ENCODE assay signal across 8 mouse cellular contexts in genomic region chr5:142401641-142402625, GRCm38 (mm10). TPM values are rescaled to one million over a fixed set of nuclear protein-coding genes. Genes with fewer than 3 reads are reported as not detected.
DNase-seq lines count a peak whose midpoint lies in the region; ATAC-seq and TF ChIP-seq lines count a peak whose summit lies in the region.

No protein-coding gene starts in this region.

- in situ Hi-C loops in CH12.LX (cut with MboI; ENCODE audit: low pct_ligation_motif_present, low pct_unique_long_range_greater_than_20kb, low sequenced_read_pairs) = loop anchor here (5.0 kb wide), 1 partner anchor 35 kb away; no protein-coding TSS in a partner anchor

- TF ChIP-seq RAD21 in CH12.LX (IDR thresholded peaks at IDR 0.05; ENCODE audit: low read depth, low read length) = no peak

- no peak for TF ChIP-seq POLR2A in CH12.LX (IDR thresholded peaks at IDR 0.05; ENCODE audit: low read depth, low read length)
- TF ChIP-seq POLR2A in cortical plate, adult 2 months (IDR thresholded peaks at IDR 0.05; ENCODE audit: extremely low read depth, insufficient read depth, low read length) = no peak

- H3K4me1 ChIP-seq in CH12.LX (ENCODE audit: control insufficient read depth in 1 of 2, insufficient read depth in 2 of 2) = peaks cover 14 to 50% of the 10 kb centered on the region in 2 experiments
- H3K4me1 ChIP-seq in cortical plate, adult 2 months (ENCODE audit: control insufficient read depth, insufficient read depth, low read length) = peaks cover 17% of the 10 kb centered on the region
- peaks cover 32% of the 10 kb centered on the region for H3K4me1 ChIP-seq in heart, embryonic 16.5 days (ENCODE audit: control insufficient read depth, insufficient read depth, low read length)
- H3K4me1 ChIP-seq in liver, embryonic 13.5 days (replicated peaks) = peaks cover 68% of the 10 kb centered on the region
- H3K4me1 ChIP-seq in neural tube, embryonic 12.5 days = peaks cover 35% of the 10 kb centered on the region

- H3K4me3 ChIP-seq in gastrocnemius, adult 2 months = peak overlapping the region; percentile 97
- peak overlapping the region; percentile 78 to 99 (median 98) for H3K4me3 ChIP-seq in CH12.LX (replicated peaks in 1 of 3; ENCODE audit: low read depth in 2 of 3, low read length in 2 of 3, poor library complexity in 1 of 3)
- peak overlapping the region; percentile 92 for H3K4me3 ChIP-seq in cortical plate, adult 2 months (ENCODE audit: insufficient read depth, low read length)
- H3K4me3 ChIP-seq in heart, embryonic 16.5 days (ENCODE audit: low read length) = peak overlapping the region; percentile 99
- H3K4me3 ChIP-seq in liver, embryonic 13.5 days (replicated peaks) = peak overlapping the region; percentile 94
- H3K4me3 ChIP-seq in neural tube, embryonic 12.5 days = peak overlapping the region; percentile 96

- dilution Hi-C loops in CH12.LX (cut with MboI; ENCODE audit: extremely low pct_ligation_motif_present, extremely low pct_unique_long_range_greater_than_20kb, low sequenced_read_pairs) = no loop called here

- H3K79me2 ChIP-seq in CH12.LX (replicated peaks; ENCODE audit: control insufficient read depth, extremely low read depth, insufficient read depth, poor library complexity, severe bottlenecking) = peaks cover 39% of the 10 kb centered on the region

- H3K27me3 ChIP-seq in CH12.LX (replicated peaks) = no peaks in the 10 kb centered on the region
- no peaks in the 10 kb centered on the region for H3K27me3 ChIP-seq in heart, embryonic 16.5 days (ENCODE audit: control insufficient read depth, insufficient read depth, low read length)
- no peaks in the 10 kb centered on the region for H3K27me3 ChIP-seq in liver, embryonic 13.5 days
- H3K27me3 ChIP-seq in neural tube, embryonic 12.5 days (replicated peaks) = no peaks in the 10 kb centered on the region

- H3K4me2 ChIP-seq in CH12.LX (ENCODE audit: insufficient read depth, low read depth, poor library complexity, severe bottlenecking) = peak overlapping the region; percentile 57
- H3K4me2 ChIP-seq in heart, embryonic 16.5 days (ENCODE audit: low read depth, low read length) = peak overlapping the region; percentile 94
- H3K4me2 ChIP-seq in liver, embryonic 13.5 days = peak overlapping the region; percentile 95
- peak overlapping the region; percentile 97 for H3K4me2 ChIP-seq in neural tube, embryonic 12.5 days (replicated peaks)

- under 1% methylated on average over 60 of the region's 67 CpGs for WGBS in heart, embryonic 16.5 days
- under 1% methylated on average over 65 of the region's 67 CpGs for WGBS in liver, embryonic 13.5 days (ENCODE audit: insufficient replicate concordance)
- 2% methylated on average over 67 of the region's 67 CpGs for WGBS in neural tube, embryonic 12.5 days

- intact Hi-C loops in gastrocnemius, adult 2 months (cut with DNase I) = loop anchor here (1.0 kb wide), 2 partner anchors 35 to 46 kb away; no protein-coding TSS in a partner anchor

- H3K27ac ChIP-seq in gastrocnemius, adult 2 months = peak overlapping the region; percentile 95
- peak overlapping the region; percentile 43; the same call in 1 of the 2 replicates for H3K27ac ChIP-seq in CH12.LX (ENCODE audit: insufficient read depth, low read depth)
- peak overlapping the region; percentile 66 for H3K27ac ChIP-seq in cortical plate, adult 2 months (ENCODE audit: insufficient read depth, low read length)
- H3K27ac ChIP-seq in heart, embryonic 16.5 days (ENCODE audit: low read length) = peak overlapping the region; percentile 89
- H3K27ac ChIP-seq in liver, embryonic 13.5 days = peak overlapping the region; percentile 88
- peak overlapping the region; percentile 59; the same call in 1 of the 2 replicates for H3K27ac ChIP-seq in neural tube, embryonic 12.5 days

- peak; percentile 64 for DNase-seq in gastrocnemius, adult 2 months
- DNase-seq in gastrocnemius, adult 8-10 months (ENCODE audit: low spot score in 2 of 2) = no peak
- no peak for DNase-seq in CH12.LX (ENCODE audit: extremely low read depth)
- DNase-seq in liver, embryonic 13.5 days = no peak
- no peak for DNase-seq in layer of hippocampus, postnatal 36 days

- peak; percentile 13; the same call in 1 of the 2 replicates for TF ChIP-seq CTCF in gastrocnemius, adult 2 months (IDR thresholded peaks at IDR 0.05)
- 0 out of 4 replicates have a peak, but pooled peaks of 1 of the 2 experiments have one; percentile 18 for TF ChIP-seq CTCF in CH12.LX (conservative IDR thresholded peaks at IDR 0.05 in 1 of 2, IDR thresholded peaks at IDR 0.05 in 1 of 2; ENCODE audit: low read depth in 2 of 2, low read length in 2 of 2)
- no peak for TF ChIP-seq CTCF in cortical plate, adult 2 months (IDR thresholded peaks at IDR 0.05; ENCODE audit: extremely low read depth, insufficient read depth, low read length)

- H3K36me3 ChIP-seq in CH12.LX (replicated peaks in 1 of 2; ENCODE audit: control insufficient read depth in 1 of 2, insufficient read depth in 1 of 2, low read length in 1 of 2) = peaks cover 13 to 42% of the 10 kb centered on the region in 2 experiments
- H3K36me3 ChIP-seq in heart, embryonic 16.5 days (ENCODE audit: control insufficient read depth, insufficient read depth) = no peaks in the 10 kb centered on the region
- peaks cover 9% of the 10 kb centered on the region; the same call in 1 of the 2 replicates for H3K36me3 ChIP-seq in liver, embryonic 13.5 days
- H3K36me3 ChIP-seq in neural tube, embryonic 12.5 days = peaks cover 10% of the 10 kb centered on the region

- TF ChIP-seq EP300 in CH12.LX (IDR thresholded peaks at IDR 0.05; ENCODE audit: low read length) = no peak

- H3K9me3 ChIP-seq in CH12.LX (replicated peaks; ENCODE audit: low read length) = no peaks in the 10 kb centered on the region
- no peaks in the 10 kb centered on the region for H3K9me3 ChIP-seq in heart, embryonic 16.5 days (replicated peaks; ENCODE audit: control insufficient read depth, low read length)
- H3K9me3 ChIP-seq in liver, embryonic 13.5 days (replicated peaks) = no peaks in the 10 kb centered on the region
- no peaks in the 10 kb centered on the region for H3K9me3 ChIP-seq in neural tube, embryonic 12.5 days

- peak overlapping the region; percentile 91 for H3K9ac ChIP-seq in CH12.LX (ENCODE audit: insufficient read depth, low read depth)
- H3K9ac ChIP-seq in heart, embryonic 16.5 days (ENCODE audit: low read length) = peak overlapping the region; percentile 97
- H3K9ac ChIP-seq in liver, embryonic 13.5 days = peak overlapping the region; percentile 95
- peak overlapping the region; percentile 95 for H3K9ac ChIP-seq in neural tube, embryonic 12.5 days

- ATAC-seq in heart, embryonic 16.5 days (replicated peaks; ENCODE audit: extremely low read depth, insufficient read depth, low FRiP score) = peak; percentile 46
- peak; percentile 40 for ATAC-seq in liver, embryonic 13.5 days (ENCODE audit: low read depth)
- ATAC-seq in neural tube, embryonic 12.5 days (ENCODE audit: low FRiP score, low read depth) = peak; percentile 51

TF ChIP-seq in CH12.LX, 34 proteins besides CTCF, POLR2A, EP300 and RAD21:
- TF ChIP-seq ZMIZ1 (IDR thresholded peaks at IDR 0.05; ENCODE audit: low read depth, low read length) = no peak

RNA-seq across cellular contexts. Expression of gene Foxk1, which starts 0.6 kb away (rescaled TPM):
- total RNA-seq in gastrocnemius, adult 2 months (2021) = 10 to 100 TPM; 12.2 to 18.9 TPM
- 10 to 100 TPM; 15.6 to 20.9 (median 17.7) TPM for total RNA-seq in gastrocnemius, adult 8-10 months (2022)
- total RNA-seq in CH12.LX (2012; rRNA removed) (10.9 and 11.3 TPM in 2 replicates), CH12.LX (2014; rRNA removed) (5.3 and 5.6 TPM in 2 replicates)
- polyA plus RNA-seq in CH12.LX (2012; ENCODE audit: insufficient read length, low read depth) = 20.3 and 23.4 TPM in 2 replicates
- 19.4 and 21.1 TPM in 2 replicates for polyA plus RNA-seq in cortical plate, adult 2 months (2012; rRNA removed)
- polyA plus RNA-seq in heart, embryonic 16.5 days (2015; fragmentation: Nextera tagmentation; extraction: Ambion mirVana) = 2.5 and 4.7 TPM in 2 replicates
- 1.7 and 1.8 TPM in 2 replicates for polyA plus RNA-seq in liver, embryonic 13.5 days (2015; fragmentation: Nextera tagmentation; extraction: Ambion mirVana)
- 6.2 and 7.2 TPM in 2 replicates for polyA plus RNA-seq in neural tube, embryonic 12.5 days (2016; fragmentation: Nextera tagmentation; extraction: Ambion mirVana)
- total RNA-seq in layer of hippocampus, postnatal 36 days (2021) = 10 to 100 TPM; 47.9 to 52.2 TPM

Comparison
In these comparisons a context has a peak if more than half of its experiments do, and no peak if none do; other contexts are left out.
1. H3K27ac ChIP-seq: peak in every context shown above with its lines; median percentile 95 in gastrocnemius, adult 2 months; 89 in heart, embryonic 16.5 days; 88 in liver, embryonic 13.5 days; 66 in cortical plate, adult 2 months; 59 in neural tube, embryonic 12.5 days; 43 in CH12.LX.